Mouse (Mus musculus) limb, embryonic 11.5 days (tissue): ENCODE measurements around the gene Mks1. TPM values are rescaled to one million over a fixed set of nuclear protein-coding genes. Genes with fewer than 3 reads are reported as not detected.
A peak's percentile ranks its signal among the peaks of the same experiment; 100 is the strongest.

ENCODE experiments used
- ATAC-seq: fragments of 200-750 bp; cut with Nextera tagmentation; 2 replicates; pipeline ENCODE4 v1.8.0; 2017; ENCODE audit warnings: low read depth; ENCODE audit not compliant: insufficient number of reproducible peaks, low FRiP score, low TSS enrichment
- DNase-seq: peaks from one replicate; pipeline ENCODE4 v3.0.0-alpha.2; 2015; ENCODE audit warnings: low spot score
- H3K27ac ChIP-seq: fragments of 300-500 bp; sonication (generic); replicated peaks from 2 replicates; pipeline ENCODE4 v1.5.1; 2014; ENCODE audit warnings: low read depth, mild to moderate bottlenecking, low read length
- H3K27me3 ChIP-seq: fragments of 300-500 bp; sonication (generic); 2 replicates; pipeline ENCODE4 v1.6.1; 2014; ENCODE audit warnings: mild to moderate bottlenecking, low read length, mixed read lengths; ENCODE audit not compliant: control insufficient read depth, insufficient read depth
- H3K36me3 ChIP-seq: fragments of 300-500 bp; sonication (generic); 2 replicates; pipeline ENCODE4 v1.6.1; 2014; ENCODE audit warnings: mild to moderate bottlenecking, low read length, moderate library complexity, mixed read lengths; ENCODE audit not compliant: control insufficient read depth, insufficient read depth
- H3K4me1 ChIP-seq: fragments of 300-500 bp; sonication (generic); 2 replicates; pipeline ENCODE4 v1.6.1; 2014; ENCODE audit warnings: low read length, mixed read lengths; ENCODE audit not compliant: control insufficient read depth, insufficient read depth
- H3K4me2 ChIP-seq: fragments of 300-500 bp; sonication (generic); 2 replicates; pipeline ENCODE4 v1.6.1; 2014; ENCODE audit warnings: low read depth, mild to moderate bottlenecking, moderate library complexity; ENCODE audit not compliant: severe bottlenecking
- H3K4me3 ChIP-seq: fragments of 300-500 bp; sonication (generic); 2 replicates; pipeline ENCODE4 v1.5.1; 2014; ENCODE audit warnings: low read depth, low read length
- H3K9ac ChIP-seq: fragments of 300-500 bp; sonication (generic); 2 replicates; pipeline ENCODE4 v1.6.1; 2014; ENCODE audit warnings: mild to moderate bottlenecking, low read length
- H3K9me3 ChIP-seq: fragments of 300-500 bp; sonication (generic); 2 replicates; pipeline ENCODE4 v1.6.1; 2016; ENCODE audit warnings: low read length; ENCODE audit not compliant: control insufficient read depth
- WGBS: fragments of 180-500 bp; shearing (Covaris S2); extraction: QIAGEN DNeasy Blood & Tissue Kit; methylation state at CpG from one replicate; pipeline ENCODE4 v1.1.7; 2014; 5-methylcytosine and 5-hydroxymethylcytosine counted together
- polyA plus RNA-seq: library from polyadenylated mRNA; unstranded; fragments of >200 nt; fragmentation: Nextera tagmentation; extraction: Ambion mirVana; gene quantifications from 2 replicates; pipeline ENCODE4 v1.2.1, GENCODE M21; 2014

The Mks1 gene
- 14.3 and 14.9 TPM in 2 replicates for polyA plus RNA-seq

- Histone ChIP-seq H3K36me3 (no peaks in the 10 kb centered on the region), H3K9me3 (no peaks in the 10 kb centered on the region), H3K27ac (0 out of 2 replicates have a peak within 1 kb of the TSS, but pooled peaks have one; percentile 45), H3K9ac (peak within 1 kb of the TSS; percentile 60), H3K27me3 (no peaks in the 10 kb centered on the region), H3K4me3 (peak within 1 kb of the TSS; percentile 59), H3K4me2 (peak within 1 kb of the TSS; percentile 66), H3K4me1 (peaks cover 4% of the 10 kb centered on the region; the same call in 1 of the 2 replicates)
- 5% methylated on average over 40 of the region's 40 CpGs for WGBS
- ATAC-seq (peak; percentile 84), DNase-seq (peak; percentile 94)
Observed at GRCm38 (mm10) chr11:87852690-87853596, at the start of gene Mks1. Gene Mks1 (plus strand): TSS chr11:87853215.

- no peak overlapping the region for H3K4me2 ChIP-seq
- no peaks in the 10 kb centered on the region for H3K36me3 ChIP-seq
- no peak overlapping the region for H3K4me3 ChIP-seq
- no peaks in the 10 kb centered on the region for H3K4me1 ChIP-seq
- no peaks in the 10 kb centered on the region for H3K27me3 ChIP-seq
- H3K9me3 ChIP-seq, result no peaks in the 10 kb centered on the region
- DNase-seq (peak; percentile 46), ATAC-seq (no peak)
- WGBS, result 59% methylated on average over 1 of the region's 1 CpGs
- H3K9ac ChIP-seq, result no peak overlapping the region
- H3K27ac ChIP-seq, result no peak overlapping the region
Observed at GRCm38 (mm10) chr11:87805448-87805847, 47.6 kb upstream of the Mks1 start.

- H3K9ac ChIP-seq, result no peak overlapping the region
- H3K9me3 ChIP-seq, result no peaks in the 10 kb centered on the region
- H3K27ac ChIP-seq, result no peak overlapping the region
- no peak overlapping the region for H3K4me2 ChIP-seq
- ATAC-seq (no peak), DNase-seq (no peak)
- 86% methylated on average over 6 of the region's 6 CpGs for WGBS
- H3K27me3 ChIP-seq, result no peaks in the 10 kb centered on the region
- no peaks in the 10 kb centered on the region for H3K4me1 ChIP-seq
- H3K4me3 ChIP-seq, result no peak overlapping the region
- no peaks in the 10 kb centered on the region for H3K36me3 ChIP-seq
Observed at GRCm38 (mm10) chr11:87807433-87807832, 45.6 kb upstream of the Mks1 start.

- H3K9ac ChIP-seq, result no peak overlapping the region
- DNase-seq, result no peak
- no peak for ATAC-seq
- no peak overlapping the region for H3K4me3 ChIP-seq
- no peaks in the 10 kb centered on the region for H3K27me3 ChIP-seq
- H3K4me2 ChIP-seq, result no peak overlapping the region
- H3K4me1 ChIP-seq, result no peaks in the 10 kb centered on the region
- no peak overlapping the region for H3K27ac ChIP-seq
- no peaks in the 10 kb centered on the region for H3K36me3 ChIP-seq
- H3K9me3 ChIP-seq, result no peaks in the 10 kb centered on the region
- 83% methylated on average over 7 of the region's 7 CpGs for WGBS
Observed at GRCm38 (mm10) chr11:87808236-87808635, 44.8 kb upstream of the Mks1 start.

- Histone ChIP-seq H3K9ac (no peak overlapping the region), H3K4me2 (no peak overlapping the region), H3K27me3 (no peaks in the 10 kb centered on the region), H3K4me1 (no peaks in the 10 kb centered on the region), H3K27ac (no peak overlapping the region), H3K9me3 (no peaks in the 10 kb centered on the region), H3K4me3 (no peak overlapping the region), H3K36me3 (no peaks in the 10 kb centered on the region)
- DNase-seq (no peak), ATAC-seq (no peak)
- 72% methylated on average over 4 of the region's 4 CpGs for WGBS
Observed at GRCm38 (mm10) chr11:87811396-87811795, 41.6 kb upstream of the Mks1 start.

- Histone ChIP-seq H3K4me3 (no peak overlapping the region), H3K27ac (no peak overlapping the region), H3K4me1 (peaks cover 5% of the 10 kb centered on the region), H3K4me2 (no peak overlapping the region), H3K9me3 (no peaks in the 10 kb centered on the region), H3K27me3 (no peaks in the 10 kb centered on the region), H3K9ac (no peak overlapping the region), H3K36me3 (no peaks in the 10 kb centered on the region)
- 78% methylated on average over 8 of the region's 8 CpGs for WGBS
- ATAC-seq, result no peak
- no peak for DNase-seq
Observed at GRCm38 (mm10) chr11:87814831-87815230, 38.2 kb upstream of the Mks1 start.

GRCm38 (mm10) chr11:87816707-87817442 lies 36.1 kb upstream of the Mks1 start:
- Histone ChIP-seq H3K36me3 (no peaks in the 10 kb centered on the region), H3K4me2 (peak overlapping the region; percentile 62), H3K4me1 (peaks cover 5% of the 10 kb centered on the region), H3K9ac (peak overlapping the region; percentile 38; the same call in 1 of the 2 replicates), H3K27me3 (no peaks in the 10 kb centered on the region), H3K4me3 (peak overlapping the region; percentile 30), H3K9me3 (no peaks in the 10 kb centered on the region), H3K27ac (no peak overlapping the region)
- no peak for ATAC-seq
- WGBS, result 3% methylated on average over 31 of the region's 31 CpGs
- peak; percentile 73 for DNase-seq

- Histone ChIP-seq H3K9ac (peak overlapping the region; percentile 38; the same call in 1 of the 2 replicates), H3K36me3 (no peaks in the 10 kb centered on the region), H3K4me3 (peak overlapping the region; percentile 30; the same call in 1 of the 2 replicates), H3K27ac (no peak overlapping the region), H3K9me3 (no peaks in the 10 kb centered on the region), H3K4me1 (peaks cover 5% of the 10 kb centered on the region), H3K4me2 (peak overlapping the region; percentile 62), H3K27me3 (no peaks in the 10 kb centered on the region)
- DNase-seq (no peak), ATAC-seq (no peak)
- WGBS, result 26% methylated on average over 4 of the region's 4 CpGs
Observed at GRCm38 (mm10) chr11:87817443-87817773, 35.6 kb upstream of the Mks1 start.
